Mouse (Mus musculus) heart, postnatal 0 days (tissue): ENCODE measurements around the gene Pkd1l1.

Experiments used
- CTCF ChIP-seq: IDR thresholded peaks from 2 replicates; pipeline ENCODE4 v1.5.1; 2016; ENCODE audit warnings: antibody characterized with exemption, control low read depth, low read depth
- EP300 ChIP-seq: IDR thresholded peaks from 2 replicates; pipeline ENCODE4 v1.6.1; 2016; ENCODE audit warnings: antibody characterized with exemption, low read depth

- TF ChIP-seq CTCF (no peak), EP300 (no peak)
Observed at GRCm38 (mm10) chr11:8948871-8949270, 24.2 kb downstream of the Pkd1l1 start.
